Comparison of ENCODE assay signal across 8 mouse cellular contexts in genomic region chr17:88440285-88441000, GRCm38 (mm10). TPM values are rescaled to one million over a fixed set of nuclear protein-coding genes. Genes with fewer than 3 reads are reported as not detected.
A peak's percentile ranks its signal among the peaks of the same experiment; 100 is the strongest.
DNase-seq lines count a peak whose midpoint lies in the region; ATAC-seq and TF ChIP-seq lines count a peak whose summit lies in the region.

Gene Foxn2, plus strand, starts transcription at chr17:88440711.

- WGBS in hindbrain, embryonic 15.5 days, result under 1% methylated on average over 72 of the region's 93 CpGs

- peak within 1 kb of the TSS; percentile 87 for H3K4me2 ChIP-seq in hindbrain, embryonic 15.5 days

- H3K9me3 ChIP-seq in hindbrain, embryonic 15.5 days, result no peaks in the 10 kb centered on the region

- peak; percentile 77 for ATAC-seq in Patski
- ATAC-seq in hindbrain, embryonic 15.5 days (ENCODE audit: low FRiP score, low read depth), result peak; percentile 94

- peak; percentile 38 for DNase-seq in Patski (ENCODE audit: low read depth, low spot score)
- DNase-seq in cerebellum, postnatal 14 days, result peak; percentile 97 to 98
- DNase-seq in frontal cortex, postnatal 25 days (ENCODE audit: low spot score in 2 of 2), result peak; percentile 63 to 79
- DNase-seq in left cerebral cortex, adult 11 months (ENCODE audit: low spot score), result peak; percentile 80
- DNase-seq in lung, postnatal 4 days, result peak; percentile 98
- peak; percentile 90 for DNase-seq in retina, postnatal 7 days (ENCODE audit: low read depth, low spot score)
- DNase-seq in urinary bladder, adult 2 months (ENCODE audit: low spot score), result peak; percentile 86

- POLR2A ChIA-PET in Patski (lab: Charles Lee), result interaction anchor here (0.7 to 1.0 kb wide), 2 partner anchors 90 to 149 kb away, joined by 3 read pairs; no protein-coding TSS in a partner anchor

- peaks cover 5% of the 10 kb centered on the region for H3K27me3 ChIP-seq in Patski
- no peaks in the 10 kb centered on the region for H3K27me3 ChIP-seq in hindbrain, embryonic 15.5 days

- H3K4me3 ChIP-seq in hindbrain, embryonic 15.5 days, result peak within 1 kb of the TSS; percentile 72

- H3K36me3 ChIP-seq in hindbrain, embryonic 15.5 days, result no peaks in the 10 kb centered on the region

- no peak for TF ChIP-seq CTCF in Patski (IDR thresholded peaks at IDR 0.05)

- peak within 1 kb of the TSS; percentile 87 for H3K27ac ChIP-seq in hindbrain, embryonic 15.5 days (replicated peaks)

- peak within 1 kb of the TSS; percentile 60 for H3K9ac ChIP-seq in hindbrain, embryonic 15.5 days

- peaks cover 8% of the 10 kb centered on the region for H3K4me1 ChIP-seq in hindbrain, embryonic 15.5 days (replicated peaks)

- in situ Hi-C loops in Patski (cut with MboI; ENCODE audit: low pct_unique_long_range_greater_than_20kb), result loop anchor here (5.0 kb wide), 1 partner anchor 67 kb away; no protein-coding TSS in a partner anchor

- CTCF ChIA-PET in Patski (lab: Charles Lee), result no interaction called here

RNA-seq across cellular contexts. Expression of gene Foxn2, which starts in this region (rescaled TPM):
- polyA plus RNA-seq in Patski (2021), result 6.1 TPM
- 8.5 TPM in 2 replicates for polyA plus RNA-seq in hindbrain, embryonic 15.5 days (2015; fragmentation: Nextera tagmentation; extraction: Ambion mirVana)
- 7.7 and 9.1 TPM in 2 replicates for polyA plus RNA-seq in urinary bladder, adult 2 months (2012; rRNA removed)

Comparison
In these comparisons a context has a peak if more than half of its experiments do, and no peak if none do; other contexts are left out.
1. Peak in every context shown above with its lines: DNase-seq, ATAC-seq, H3K4me3 ChIP-seq and H3K27ac ChIP-seq.
2. DNase-seq: peak in every context shown above with its lines; median percentile 98 in lung, postnatal 4 days; 98 in cerebellum, postnatal 14 days; 90 in retina, postnatal 7 days; 86 in urinary bladder, adult 2 months; 80 in left cerebral cortex, adult 11 months; 71 in frontal cortex, postnatal 25 days; 38 in Patski.